Mouse (Mus musculus): ENCODE measurements at regions not wholly inside any gene's neighbourhood (a gene's known extent, or its start where the extent isn't known, plus 50 kb on each side); places are given as distances from the start of the nearest gene placed in this dataset.

DNA sequence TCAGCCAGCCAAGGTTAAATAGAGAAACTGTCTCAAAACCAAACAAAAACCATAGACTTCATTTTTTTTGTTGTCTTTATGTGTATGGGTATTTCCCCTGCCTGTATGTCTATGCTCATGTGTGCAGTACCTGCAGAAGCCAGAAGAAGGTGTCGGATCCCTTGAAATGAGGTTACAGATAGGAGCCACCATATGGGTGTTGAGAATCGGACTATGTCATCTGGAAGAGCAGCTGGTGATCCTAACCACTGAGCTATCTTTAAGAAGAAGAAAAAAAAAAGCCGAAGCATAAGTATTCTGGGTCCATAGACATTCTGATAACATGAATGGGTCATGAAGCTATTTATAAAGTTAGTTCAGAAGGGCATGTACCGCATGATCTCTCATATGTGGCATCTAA lies 107.2 kb upstream of the Tmem164 start:
- DNase-seq = no peak
- no peak for TF ChIP-seq EP300 (IDR thresholded peaks at IDR 0.05; ENCODE audit: low read depth)
- no peak for TF ChIP-seq CTCF (IDR thresholded peaks at IDR 0.05; ENCODE audit: low read depth)
- 79% methylated on average over 4 of the region's 4 CpGs for WGBS (ENCODE audit: insufficient replicate concordance)

DNA sequence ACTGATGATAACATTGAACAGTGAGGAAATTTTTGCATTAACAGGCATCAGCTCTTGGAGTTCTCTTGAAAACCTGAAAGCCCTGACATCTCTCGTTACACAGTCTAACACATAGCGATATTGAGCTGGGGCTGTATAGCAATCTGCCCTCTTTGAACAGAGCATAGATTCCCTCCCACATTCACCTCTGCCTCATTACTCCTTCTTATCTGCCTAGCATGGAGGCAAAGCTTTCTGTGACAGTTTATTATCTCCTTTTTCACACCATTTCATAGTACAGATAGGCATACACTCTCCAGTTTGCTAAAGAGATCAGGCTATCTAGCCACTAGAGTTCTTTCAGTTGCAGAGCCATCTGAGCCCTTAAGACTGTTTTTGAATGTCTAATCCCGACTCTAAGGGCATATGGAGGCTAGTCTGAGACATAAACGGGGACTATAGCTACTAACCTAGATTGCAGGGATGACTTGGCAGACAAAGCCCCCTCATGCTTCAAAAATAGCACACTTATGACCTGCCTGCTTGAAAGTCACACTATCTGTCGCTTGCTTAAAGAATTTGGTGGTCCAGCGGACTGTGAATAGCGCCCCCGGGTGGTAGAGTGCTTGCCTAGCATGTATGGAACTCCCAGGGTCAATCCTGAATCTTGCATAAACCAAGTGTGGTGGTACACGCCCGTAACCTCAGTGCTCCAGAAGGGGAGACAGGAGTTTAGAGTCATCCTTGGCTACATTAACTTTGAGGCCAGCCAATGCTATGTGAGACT lies 106.1 kb upstream of the Tmem164 start:
- DNase-seq = no peak
- Histone ChIP-seq H3K4me2 (ENCODE audit: low read depth, low read length) (no peak overlapping the region), H3K36me3 (replicated peaks; ENCODE audit: insufficient read depth, low read length) (no peaks in the 10 kb centered on the region), H3K9me3 (ENCODE audit: low read length) (no peaks in the 10 kb centered on the region), H3K4me1 (ENCODE audit: insufficient read depth) (peaks cover 3% of the 10 kb centered on the region; the same call in 1 of the 2 replicates), H3K4me3 (ENCODE audit: low read depth, low read length) (no peak overlapping the region), H3K9ac (replicated peaks) (no peak overlapping the region), H3K27ac (ENCODE audit: low read depth) (no peak overlapping the region), H3K27me3 (ENCODE audit: insufficient read depth, low read length) (no peaks in the 10 kb centered on the region)
- ATAC-seq = no peak
- TF ChIP-seq EP300 (IDR thresholded peaks at IDR 0.05; ENCODE audit: low read depth) = peak; percentile 76
- TF ChIP-seq CTCF (IDR thresholded peaks at IDR 0.05; ENCODE audit: low read depth) = peak; percentile 46
- WGBS (ENCODE audit: insufficient replicate concordance) = 44% methylated on average over 10 of the region's 10 CpGs

More for the DNA sequence above, 107.2 kb upstream of the Tmem164 start:
- Histone ChIP-seq H3K4me1 (ENCODE audit: insufficient read depth) (peaks cover 3% of the 10 kb centered on the region; the same call in 1 of the 2 replicates), H3K27ac (ENCODE audit: low read depth) (no peak overlapping the region), H3K4me2 (ENCODE audit: low read depth, low read length) (no peak overlapping the region), H3K9ac (replicated peaks) (no peak overlapping the region), H3K36me3 (replicated peaks; ENCODE audit: insufficient read depth, low read length) (no peaks in the 10 kb centered on the region), H3K27me3 (ENCODE audit: insufficient read depth, low read length) (no peaks in the 10 kb centered on the region), H3K4me3 (ENCODE audit: low read depth, low read length) (no peak overlapping the region), H3K9me3 (ENCODE audit: low read length) (no peaks in the 10 kb centered on the region)
- no peak for ATAC-seq

DNA sequence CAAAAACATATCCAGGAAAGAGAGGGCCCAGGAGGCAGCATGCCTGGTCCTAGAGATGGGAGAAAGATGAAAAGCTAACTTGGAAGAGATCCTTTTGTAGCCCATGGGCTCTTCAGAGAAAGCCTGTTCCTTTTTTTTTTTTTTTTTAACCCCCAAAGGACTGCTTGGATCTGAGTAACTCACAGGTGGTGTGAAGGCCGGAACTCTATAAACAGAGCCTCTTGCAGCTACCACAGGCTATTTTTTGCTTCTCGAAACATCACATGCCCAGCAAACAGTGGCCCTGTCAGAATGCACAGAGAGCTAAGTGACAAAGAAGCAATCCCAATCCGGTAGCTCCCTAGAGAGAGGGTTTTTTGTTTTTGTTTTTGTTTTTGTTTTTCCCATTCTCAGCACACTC lies 105.1 kb upstream of the Tmem164 start:
- no peak overlapping the region for H3K27ac ChIP-seq (ENCODE audit: low read depth)
- no peaks in the 10 kb centered on the region for H3K9me3 ChIP-seq (ENCODE audit: low read length)
- no peaks in the 10 kb centered on the region; the same call in 1 of the 2 replicates for H3K27me3 ChIP-seq (ENCODE audit: insufficient read depth, low read length)
- no peak overlapping the region for H3K4me3 ChIP-seq (ENCODE audit: low read depth, low read length)
- TF ChIP-seq CTCF (IDR thresholded peaks at IDR 0.05; ENCODE audit: low read depth) = no peak
- no peak for TF ChIP-seq EP300 (IDR thresholded peaks at IDR 0.05; ENCODE audit: low read depth)
- no peak for ATAC-seq
- DNase-seq = no peak
- 71% methylated on average over 3 of the region's 3 CpGs for WGBS (ENCODE audit: insufficient replicate concordance)
- H3K4me2 ChIP-seq (ENCODE audit: low read depth, low read length) = no peak overlapping the region
- no peaks in the 10 kb centered on the region for H3K36me3 ChIP-seq (replicated peaks; ENCODE audit: insufficient read depth, low read length)
- H3K9ac ChIP-seq (replicated peaks) = no peak overlapping the region
- peaks cover 3% of the 10 kb centered on the region; the same call in 1 of the 2 replicates for H3K4me1 ChIP-seq (ENCODE audit: insufficient read depth)

DNA sequence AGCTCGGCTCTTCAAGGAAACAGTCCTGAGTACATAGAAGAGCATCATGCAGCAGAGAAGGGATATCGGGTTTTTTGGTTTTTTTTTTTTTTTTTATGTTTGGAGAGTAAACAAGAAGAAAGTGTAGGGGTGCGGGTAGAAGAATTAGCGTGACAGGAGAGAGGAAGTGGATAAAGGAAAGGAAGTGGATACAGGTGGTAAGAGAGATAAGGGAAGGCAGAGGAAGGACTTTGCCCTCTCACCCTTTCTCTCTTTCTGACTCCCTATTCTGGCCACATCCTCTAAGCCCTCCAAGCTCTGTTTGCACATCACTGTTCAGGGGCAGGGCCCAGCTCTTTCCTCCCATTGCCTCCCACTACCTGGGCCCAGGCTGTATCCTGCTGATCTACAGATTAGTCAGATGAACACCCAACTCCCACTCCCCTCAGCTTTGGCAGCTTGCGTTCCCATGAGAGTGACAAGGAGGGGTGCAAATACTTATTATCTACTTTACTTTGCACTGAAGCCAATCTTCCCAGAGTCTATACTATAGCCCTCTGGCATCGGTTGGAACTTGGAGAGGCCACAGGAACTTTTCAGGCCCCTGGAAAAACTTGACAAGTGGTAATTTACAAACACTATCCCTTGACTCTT lies 103.6 kb upstream of the Tmem164 start:
- no peak overlapping the region for H3K9ac ChIP-seq (replicated peaks)
- H3K27ac ChIP-seq (ENCODE audit: low read depth) = no peak overlapping the region
- no peaks in the 10 kb centered on the region for H3K36me3 ChIP-seq (replicated peaks; ENCODE audit: insufficient read depth, low read length)
- TF ChIP-seq CTCF (IDR thresholded peaks at IDR 0.05; ENCODE audit: low read depth) = no peak
- TF ChIP-seq EP300 (IDR thresholded peaks at IDR 0.05; ENCODE audit: low read depth) = peak; percentile 23; the same call in 1 of the 2 replicates
- no peak overlapping the region for H3K4me3 ChIP-seq (ENCODE audit: low read depth, low read length)
- H3K9me3 ChIP-seq (ENCODE audit: low read length) = no peaks in the 10 kb centered on the region
- H3K4me1 ChIP-seq (ENCODE audit: insufficient read depth) = peaks cover 3% of the 10 kb centered on the region; the same call in 1 of the 2 replicates
- WGBS (ENCODE audit: insufficient replicate concordance) = 20% methylated on average over 6 of the region's 6 CpGs
- no peak overlapping the region for H3K4me2 ChIP-seq (ENCODE audit: low read depth, low read length)
- no peaks in the 10 kb centered on the region; the same call in 1 of the 2 replicates for H3K27me3 ChIP-seq (ENCODE audit: insufficient read depth, low read length)
- peak; percentile 57 for ATAC-seq
- no peak for DNase-seq

DNA sequence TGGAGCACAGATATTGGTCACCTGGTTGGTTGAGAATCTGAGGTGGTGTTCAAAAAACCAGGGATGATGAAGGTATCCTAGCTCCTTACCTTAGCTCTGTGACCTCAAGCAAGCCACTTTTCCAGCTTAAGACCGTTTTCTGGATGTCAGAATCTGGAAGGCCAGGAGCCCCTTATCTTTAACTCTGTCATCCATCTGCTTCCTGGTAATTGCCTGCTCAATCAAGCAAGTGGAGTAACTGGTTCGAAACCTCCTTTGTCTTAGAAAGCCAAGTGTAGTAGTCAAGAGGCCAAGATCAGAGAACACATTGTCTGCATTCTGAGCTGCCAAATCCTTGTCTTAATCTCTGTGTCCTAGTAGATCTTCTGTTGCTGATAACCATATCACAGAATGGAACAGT lies 95.9 kb upstream of the Tmem164 start:
- no peak overlapping the region for H3K9ac ChIP-seq (replicated peaks)
- no peaks in the 10 kb centered on the region; the same call in 1 of the 2 replicates for H3K27me3 ChIP-seq (ENCODE audit: insufficient read depth, low read length)
- H3K4me1 ChIP-seq (ENCODE audit: insufficient read depth) = no peaks in the 10 kb centered on the region
- no peaks in the 10 kb centered on the region for H3K9me3 ChIP-seq (ENCODE audit: low read length)
- H3K4me3 ChIP-seq (ENCODE audit: low read depth, low read length) = no peak overlapping the region
- H3K4me2 ChIP-seq (ENCODE audit: low read depth, low read length) = no peak overlapping the region
- WGBS (ENCODE audit: insufficient replicate concordance) = 63% methylated on average over 2 of the region's 2 CpGs
- TF ChIP-seq EP300 (IDR thresholded peaks at IDR 0.05; ENCODE audit: low read depth) = no peak
- no peak for TF ChIP-seq CTCF (IDR thresholded peaks at IDR 0.05; ENCODE audit: low read depth)
- DNase-seq (no peak), ATAC-seq (no peak)
- H3K27ac ChIP-seq (ENCODE audit: low read depth) = no peak overlapping the region
- no peaks in the 10 kb centered on the region for H3K36me3 ChIP-seq (replicated peaks; ENCODE audit: insufficient read depth, low read length)

DNA sequence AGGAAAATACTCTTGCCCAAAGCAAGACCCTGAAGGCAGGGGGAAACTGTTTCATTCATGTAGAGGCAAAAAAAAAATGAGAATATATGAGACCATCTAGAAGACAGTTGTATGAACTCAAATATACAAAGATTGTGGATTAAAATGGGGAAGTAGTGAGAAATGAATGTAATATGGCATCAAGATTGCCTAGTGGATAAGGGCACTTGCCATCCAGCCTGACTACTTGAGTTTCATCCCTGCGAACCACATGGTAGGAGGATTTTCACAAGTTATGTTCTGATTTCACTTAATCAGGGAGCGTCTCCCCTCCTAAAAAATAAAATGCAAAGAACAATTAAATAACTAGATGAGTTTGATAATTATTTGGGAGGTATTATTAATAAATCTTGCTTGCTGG lies 81.8 kb upstream of the Tmem164 start:
- no peak overlapping the region for H3K4me3 ChIP-seq (ENCODE audit: low read depth, low read length)
- no peak for TF ChIP-seq EP300 (IDR thresholded peaks at IDR 0.05; ENCODE audit: low read depth)
- no peak for TF ChIP-seq CTCF (IDR thresholded peaks at IDR 0.05; ENCODE audit: low read depth)
- H3K36me3 ChIP-seq (replicated peaks; ENCODE audit: insufficient read depth, low read length) = no peaks in the 10 kb centered on the region
- H3K4me2 ChIP-seq (ENCODE audit: low read depth, low read length) = no peak overlapping the region
- 79% methylated on average over 2 of the region's 2 CpGs for WGBS (ENCODE audit: insufficient replicate concordance)
- H3K9me3 ChIP-seq (ENCODE audit: low read length) = no peaks in the 10 kb centered on the region
- DNase-seq = no peak
- H3K27me3 ChIP-seq (ENCODE audit: insufficient read depth, low read length) = peaks cover 3% of the 10 kb centered on the region; the same call in 1 of the 2 replicates
- H3K27ac ChIP-seq (ENCODE audit: low read depth) = no peak overlapping the region
- no peak overlapping the region for H3K9ac ChIP-seq (replicated peaks)
- H3K4me1 ChIP-seq (ENCODE audit: insufficient read depth) = no peaks in the 10 kb centered on the region
- no peak for ATAC-seq
